Mouse (Mus musculus) liver, embryonic 16.5 days (tissue): Measurements from ENCODE around the gene Fbxl16. TPM values are rescaled to one million over a fixed set of nuclear protein-coding genes. Genes with fewer than 3 reads are reported as not detected.

Experiments used
- ATAC-seq: fragments of 200-750 bp; cut with Nextera tagmentation; 2 replicates; pipeline ENCODE4 v1.8.0; 2017; ENCODE audit warnings: low read depth, mild to moderate bottlenecking, moderate number of reproducible peaks, moderate library complexity
- H3K27ac ChIP-seq: fragments of 300-500 bp; sonication (generic); 2 replicates; pipeline ENCODE4 v1.5.1; 2014; ENCODE audit warnings: mild to moderate bottlenecking, low read length
- H3K27me3 ChIP-seq: fragments of 300-500 bp; sonication (generic); 2 replicates; pipeline ENCODE4 v1.6.1; 2014; ENCODE audit warnings: low read depth, low read length, mixed read lengths; ENCODE audit not compliant: control insufficient read depth, insufficient read depth
- H3K36me3 ChIP-seq: fragments of 300-500 bp; sonication (generic); 2 replicates; pipeline ENCODE4 v1.6.1; 2014; ENCODE audit warnings: mild to moderate bottlenecking; ENCODE audit not compliant: control insufficient read depth, insufficient read depth
- H3K4me1 ChIP-seq: fragments of 300-500 bp; sonication (generic); 2 replicates; pipeline ENCODE4 v1.6.1; 2014; ENCODE audit warnings: low read depth, low read length, mixed read lengths; ENCODE audit not compliant: control insufficient read depth
- H3K4me2 ChIP-seq: fragments of 300-500 bp; sonication (generic); 2 replicates; pipeline ENCODE4 v1.6.1; 2014; ENCODE audit warnings: low read depth, low read length, mixed read lengths
- H3K4me3 ChIP-seq: fragments of 300-500 bp; sonication (generic); 2 replicates; pipeline ENCODE4 v1.5.1; 2014; ENCODE audit warnings: low read depth, mild to moderate bottlenecking, low read length
- H3K9ac ChIP-seq: fragments of 300-500 bp; sonication (generic); 2 replicates; pipeline ENCODE4 v1.6.1; 2014; ENCODE audit warnings: low read depth, low read length
- H3K9me3 ChIP-seq: fragments of 300-500 bp; sonication (generic); replicated peaks from 2 replicates; pipeline ENCODE4 v1.6.1; 2016; ENCODE audit warnings: low read length; ENCODE audit not compliant: control insufficient read depth
- WGBS: fragments of 180-500 bp; shearing (Covaris S2); extraction: QIAGEN DNeasy Blood & Tissue Kit; methylation state at CpG from one replicate; pipeline ENCODE4 v1.1.7; 2014; ENCODE audit not compliant: insufficient replicate concordance; 5-methylcytosine and 5-hydroxymethylcytosine counted together
- polyA plus RNA-seq: library from polyadenylated mRNA; unstranded; fragments of >200 nt; fragmentation: Nextera tagmentation; extraction: Ambion mirVana; gene quantifications from 2 replicates; pipeline ENCODE4 v1.2.1, GENCODE M21; 2015

Gene Fbxl16
- polyA plus RNA-seq: 0.09 and 0.17 TPM in 2 replicates

DNA sequence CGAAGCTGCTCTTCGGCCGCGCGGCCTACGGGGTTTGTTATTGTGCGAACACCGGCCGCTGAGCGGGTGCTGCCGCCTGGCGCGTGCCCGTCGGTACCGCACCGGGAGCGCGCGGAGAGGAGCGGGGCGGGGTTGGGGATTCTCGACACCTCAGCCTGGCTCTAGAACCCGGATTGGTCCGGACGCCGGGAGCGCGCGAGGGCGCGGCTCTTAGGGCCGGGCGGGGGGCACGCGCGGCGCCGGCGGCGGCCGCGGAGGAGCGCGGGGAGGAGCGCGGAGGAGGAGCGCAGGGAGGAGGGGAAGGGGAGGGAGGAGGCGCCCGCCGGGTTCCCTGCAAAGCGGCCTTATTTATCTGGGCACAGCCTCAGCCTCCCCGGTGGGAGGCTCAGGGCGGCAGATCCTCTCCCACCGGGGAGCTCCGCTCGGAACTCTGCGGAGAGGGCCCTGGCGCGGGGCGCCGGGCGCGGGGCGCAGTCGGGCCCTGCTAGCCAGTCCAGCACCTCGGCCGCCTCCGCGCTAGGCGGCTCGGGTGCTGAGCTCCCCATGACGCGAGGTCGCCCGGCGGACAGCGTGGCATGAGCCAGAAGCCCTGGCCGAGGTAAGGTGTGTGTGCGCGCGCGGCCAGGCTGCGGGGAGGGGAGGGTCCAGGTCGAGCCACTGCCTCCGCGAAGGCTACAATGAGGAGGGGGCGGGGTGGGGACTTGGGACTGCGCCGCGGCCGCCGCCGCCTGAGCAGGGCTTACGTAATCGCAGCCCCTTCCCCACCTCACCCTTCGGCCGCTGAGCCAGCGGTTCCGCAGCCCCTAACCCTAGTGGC lies at the start of gene Fbxl16:
TSS of gene Fbxl16 (plus strand) at position 297 of the 817 bp plus-strand sequence.
- under 1% methylated on average over 91 of the region's 100 CpGs for WGBS
- Histone ChIP-seq H3K9me3 (no peaks in the 10 kb centered on the region), H3K4me1 (peaks cover 9% of the 10 kb centered on the region), H3K27me3 (peaks cover 55% of the 10 kb centered on the region), H3K36me3 (no peaks in the 10 kb centered on the region), H3K4me3 (peak within 1 kb of the TSS; percentile 56), H3K4me2 (peak within 1 kb of the TSS; percentile 67), H3K9ac (peak within 1 kb of the TSS; percentile 8; the same call in 1 of the 2 replicates), H3K27ac (no peak within 1 kb of the TSS)
- ATAC-seq: peak; percentile 66; the same call in 1 of the 2 replicates

DNA sequence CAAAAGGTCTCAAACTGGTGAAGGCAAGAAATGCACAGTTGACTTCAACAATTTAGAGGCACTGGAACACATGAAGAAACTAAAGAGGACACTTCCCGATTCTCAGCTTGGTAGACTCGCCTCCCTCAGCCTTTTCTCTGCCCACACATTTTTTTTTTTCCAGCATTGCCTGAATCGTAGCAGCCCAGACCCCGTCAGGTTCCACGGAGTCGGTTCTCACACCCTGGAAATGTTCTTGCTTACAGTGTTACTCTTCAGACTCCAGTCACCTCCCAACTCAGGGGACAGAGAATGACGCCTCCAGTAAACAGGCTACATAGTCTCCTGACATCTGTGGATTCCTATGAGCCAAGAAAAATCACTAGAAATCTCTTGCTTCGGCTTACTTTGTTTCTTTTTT lies 48.7 kb upstream of the Fbxl16 start:
- Histone ChIP-seq H3K4me2 (no peak overlapping the region), H3K9me3 (no peaks in the 10 kb centered on the region), H3K27ac (no peak overlapping the region), H3K4me3 (no peak overlapping the region), H3K4me1 (no peaks in the 10 kb centered on the region), H3K27me3 (no peaks in the 10 kb centered on the region), H3K36me3 (no peaks in the 10 kb centered on the region), H3K9ac (no peak overlapping the region)
- no peak for ATAC-seq
- WGBS: 48% methylated on average over 8 of the region's 8 CpGs

DNA sequence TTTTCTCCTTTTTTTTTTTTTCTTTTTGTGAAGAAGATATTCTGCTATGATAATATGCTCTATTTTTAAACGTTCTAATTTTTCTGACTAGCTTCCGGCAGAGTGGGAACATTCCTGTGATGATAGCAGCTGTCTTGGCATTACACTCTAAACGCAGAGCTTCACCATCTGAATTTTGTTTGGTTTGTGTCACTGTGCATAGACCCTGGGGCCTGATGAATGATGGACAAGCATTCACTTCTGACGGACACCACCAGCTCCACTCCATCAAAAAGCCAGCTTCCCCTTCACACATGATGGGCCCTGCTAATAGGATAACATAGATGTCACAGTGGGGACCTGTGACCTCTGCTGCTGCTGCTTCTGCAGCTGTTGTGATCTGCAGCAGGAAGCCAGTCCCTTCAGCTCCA lies 47.3 kb upstream of the Fbxl16 start:
- Histone ChIP-seq H3K9ac (no peak overlapping the region), H3K27ac (no peak overlapping the region), H3K4me3 (no peak overlapping the region), H3K9me3 (no peaks in the 10 kb centered on the region), H3K4me2 (no peak overlapping the region), H3K36me3 (no peaks in the 10 kb centered on the region), H3K4me1 (no peaks in the 10 kb centered on the region), H3K27me3 (no peaks in the 10 kb centered on the region)
- no peak for ATAC-seq
- 46% methylated on average over 4 of the region's 4 CpGs for WGBS

DNA sequence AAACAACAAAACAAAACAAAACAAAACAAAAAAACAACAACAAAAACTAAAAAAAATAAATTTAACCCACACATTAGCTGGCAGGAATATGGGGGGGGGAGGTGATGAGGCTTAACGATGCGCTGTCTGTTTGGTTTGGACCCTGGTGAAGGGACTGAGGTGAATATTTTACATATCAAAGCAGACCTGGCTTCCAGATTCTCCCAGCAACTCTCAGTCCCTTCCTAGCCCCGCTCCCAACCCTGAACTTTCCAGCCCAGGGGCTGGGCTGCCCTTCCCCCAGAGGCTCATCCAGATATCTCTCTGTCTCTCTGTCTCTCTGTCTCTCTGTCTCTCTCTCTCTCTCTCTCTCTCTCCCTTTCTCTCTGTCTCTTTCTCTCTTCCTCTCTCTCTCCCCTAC lies 46.3 kb upstream of the Fbxl16 start:
- no peak overlapping the region for H3K4me2 ChIP-seq
- WGBS: 34% methylated on average over 3 of the region's 3 CpGs
- no peak overlapping the region for H3K27ac ChIP-seq
- no peaks in the 10 kb centered on the region for H3K36me3 ChIP-seq
- no peaks in the 10 kb centered on the region for H3K4me1 ChIP-seq
- H3K9me3 ChIP-seq: no peaks in the 10 kb centered on the region
- H3K9ac ChIP-seq: no peak overlapping the region
- H3K4me3 ChIP-seq: no peak overlapping the region
- 0 out of 2 replicates have a peak, but pooled peaks cover 2% of the 10 kb centered on the region for H3K27me3 ChIP-seq
- no peak for ATAC-seq

DNA sequence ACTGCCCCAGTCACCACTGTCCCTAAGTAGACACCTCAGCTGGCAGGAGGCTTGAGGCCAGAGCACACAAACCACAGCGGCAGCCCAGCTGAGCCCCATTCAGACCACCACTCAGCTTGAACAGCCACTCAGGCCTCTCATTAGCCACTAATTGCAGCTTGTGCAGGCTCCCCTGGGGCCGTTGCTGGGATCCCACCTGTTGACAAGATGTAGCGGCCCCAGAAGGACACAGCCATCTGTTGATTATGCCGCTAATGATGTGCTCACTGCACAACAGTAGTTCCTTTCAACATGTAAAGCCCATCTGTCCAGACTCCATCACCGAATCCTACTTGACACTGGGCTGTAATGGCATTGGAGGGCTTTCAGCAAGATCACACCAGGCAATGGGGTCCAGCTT lies 43.0 kb upstream of the Fbxl16 start:
- Histone ChIP-seq H3K4me1 (no peaks in the 10 kb centered on the region), H3K4me3 (no peak overlapping the region)
- no peak for ATAC-seq

DNA sequence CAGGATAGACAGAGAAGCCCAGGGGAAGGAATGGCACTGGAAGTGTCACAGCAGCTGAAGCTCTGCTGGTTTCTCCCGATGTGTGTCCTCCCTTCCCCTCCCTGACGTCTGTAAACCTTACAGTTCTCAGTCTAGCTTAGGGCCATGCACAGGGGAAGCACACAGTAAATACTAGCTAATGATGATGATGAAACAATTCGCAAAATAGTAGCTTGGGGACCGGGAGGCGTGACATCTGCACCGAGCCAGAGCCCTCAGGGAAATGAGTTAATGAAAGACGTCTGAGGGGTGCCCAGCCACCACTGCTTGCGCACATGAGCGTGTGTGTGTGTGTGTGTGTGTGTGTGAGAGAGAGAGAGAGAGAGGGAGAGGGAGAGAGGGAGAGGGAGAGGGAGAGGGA lies 39.6 kb upstream of the Fbxl16 start:
- peaks cover 6% of the 10 kb centered on the region; the same call in 1 of the 2 replicates for H3K27me3 ChIP-seq
- ATAC-seq: no peak
- 44% methylated on average over 9 of the region's 9 CpGs for WGBS

More for the DNA sequence above, 43.0 kb upstream of the Fbxl16 start:
- no peaks in the 10 kb centered on the region for H3K9me3 ChIP-seq
- H3K9ac ChIP-seq: no peak overlapping the region
- 62% methylated on average over 5 of the region's 5 CpGs for WGBS
- H3K36me3 ChIP-seq: no peaks in the 10 kb centered on the region
- H3K27ac ChIP-seq: no peak overlapping the region
- peaks cover 6% of the 10 kb centered on the region; the same call in 1 of the 2 replicates for H3K27me3 ChIP-seq
- H3K4me2 ChIP-seq: no peak overlapping the region

DNA sequence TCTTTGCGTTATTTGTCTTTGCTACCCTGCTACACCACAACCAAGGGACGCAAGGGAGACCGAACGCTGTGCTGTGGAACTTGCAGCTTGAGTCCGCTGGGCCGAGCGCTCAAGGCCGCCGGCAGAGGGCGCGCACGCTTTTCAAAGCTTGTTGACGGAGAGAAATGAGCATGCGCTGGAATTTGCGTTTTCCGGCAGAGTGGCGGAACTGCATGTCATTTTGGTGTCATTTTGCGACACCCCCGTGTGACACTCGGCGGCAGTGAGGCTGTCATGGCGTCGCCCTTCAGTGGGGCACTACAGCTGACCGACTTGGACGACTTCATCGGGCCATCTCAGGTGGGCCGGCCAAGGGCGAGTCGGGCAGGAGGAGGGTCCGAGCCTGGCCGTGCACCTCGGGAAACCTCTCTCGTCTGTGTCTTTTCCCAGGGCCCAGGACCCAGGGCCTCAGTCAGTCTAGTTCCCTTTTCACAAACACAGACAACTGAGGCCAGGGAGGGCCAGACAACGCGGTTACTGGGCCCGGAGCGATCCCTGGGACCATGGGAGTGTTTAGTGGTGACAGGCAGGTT lies 35.2 kb upstream of the Fbxl16 start, which contains the start of gene Narfl:
TSS of gene Narfl (plus strand) at position 228 of the 572 bp plus-strand sequence.
- H3K27me3 ChIP-seq: no peaks in the 10 kb centered on the region; the same call in 1 of the 2 replicates
- H3K36me3 ChIP-seq: peaks cover 3% of the 10 kb centered on the region; the same call in 1 of the 2 replicates
- no peak within 1 kb of the TSS for H3K27ac ChIP-seq
- H3K9me3 ChIP-seq: no peaks in the 10 kb centered on the region
- peak within 1 kb of the TSS; percentile 70 for H3K4me2 ChIP-seq
- peaks cover 9% of the 10 kb centered on the region for H3K4me1 ChIP-seq
- ATAC-seq: peak; percentile 90
- H3K4me3 ChIP-seq: peak within 1 kb of the TSS; percentile 83
- under 1% methylated on average over 37 of the region's 37 CpGs for WGBS
- peak within 1 kb of the TSS; percentile 86 for H3K9ac ChIP-seq

More for the DNA sequence above, 39.6 kb upstream of the Fbxl16 start:
- no peaks in the 10 kb centered on the region for H3K36me3 ChIP-seq
- no peak overlapping the region for H3K27ac ChIP-seq
- H3K9ac ChIP-seq: no peak overlapping the region
- peaks cover 3% of the 10 kb centered on the region for H3K4me1 ChIP-seq
- H3K4me2 ChIP-seq: no peak overlapping the region
- no peak overlapping the region for H3K4me3 ChIP-seq
- no peaks in the 10 kb centered on the region for H3K9me3 ChIP-seq

DNA sequence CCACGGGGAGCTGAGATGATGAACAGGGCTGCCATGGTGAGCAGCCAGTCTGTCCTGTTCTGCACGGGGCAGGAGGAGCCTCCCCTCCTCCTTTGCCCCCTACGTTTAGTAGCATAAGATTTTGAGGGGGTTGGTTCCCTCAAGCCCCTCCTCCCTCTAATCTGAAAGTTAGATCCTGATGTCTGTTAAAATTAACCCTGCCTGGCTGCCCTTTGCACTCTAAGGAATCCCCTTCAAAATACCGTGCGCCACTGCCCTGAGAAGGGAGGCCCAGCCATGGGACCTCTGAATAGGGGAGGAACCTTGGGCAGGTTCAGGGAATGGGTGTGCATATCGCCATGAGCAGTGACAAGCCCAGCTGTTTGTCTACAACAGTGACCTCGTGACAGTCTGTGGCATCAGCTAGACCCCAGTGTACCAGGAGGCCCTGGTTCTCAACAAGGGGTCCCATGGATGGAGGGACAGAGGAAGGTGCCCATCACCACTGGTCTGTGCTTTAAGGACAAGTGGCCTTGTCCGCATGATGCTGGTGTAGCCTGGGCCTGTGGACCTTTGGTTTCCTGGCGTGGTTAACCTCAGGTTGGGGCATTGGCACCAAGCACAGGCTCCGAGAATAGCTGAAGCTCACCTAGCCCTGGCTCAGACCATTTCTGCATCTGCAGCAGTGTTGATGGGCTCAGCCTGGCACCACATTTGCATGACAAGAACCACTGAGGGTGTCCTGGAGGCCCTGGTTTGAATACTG lies 33.4 kb upstream of the Fbxl16 start:
- peaks cover 5% of the 10 kb centered on the region; the same call in 1 of the 2 replicates for H3K36me3 ChIP-seq
- H3K9ac ChIP-seq: no peak overlapping the region
- H3K27me3 ChIP-seq: no peaks in the 10 kb centered on the region
- H3K4me2 ChIP-seq: no peak overlapping the region
- no peak overlapping the region for H3K27ac ChIP-seq
- no peak for ATAC-seq
- WGBS: 69% methylated on average over 10 of the region's 10 CpGs
- H3K4me3 ChIP-seq: no peak overlapping the region
- H3K4me1 ChIP-seq: peaks cover 9% of the 10 kb centered on the region
- no peaks in the 10 kb centered on the region for H3K9me3 ChIP-seq
